Mouse (Mus musculus) embryo, embryonic 11 days (tissue): ENCODE measurements at regions not wholly inside any gene's neighbourhood (a gene's known extent, or its start where the extent isn't known, plus 50 kb on each side); places are given as distances from the start of the nearest gene placed in this dataset.

Experiments
- DNase-seq: peaks from one replicate; pipeline ENCODE4 v3.0.0-alpha.2; 2015

DNA sequence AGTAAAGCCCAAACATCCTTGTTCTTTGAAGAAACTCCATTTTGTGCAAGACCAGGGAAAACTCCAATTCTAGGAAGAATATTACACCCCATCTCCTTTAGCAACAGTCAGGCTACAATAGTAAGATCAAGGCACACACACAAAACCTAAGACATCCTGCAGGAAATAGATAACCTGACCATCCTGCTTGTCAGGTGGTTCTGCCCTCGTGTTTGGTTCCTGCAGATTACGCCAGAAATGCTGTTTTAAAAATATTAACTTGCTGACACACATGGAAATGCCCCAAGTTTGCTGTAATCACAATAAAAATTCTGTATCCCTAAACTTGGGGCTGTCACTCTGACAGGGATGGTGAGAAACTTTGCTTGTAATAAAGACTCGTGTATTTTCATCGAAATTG is 251.6 kb downstream of the Kcnj3 start:
- no peak for DNase-seq

GRCm38 (mm10) chr2:55692902-55693870 is 257.4 kb downstream of the Kcnj3 start:
- DNase-seq, result peak; percentile 45

GRCm38 (mm10) chr2:55699705-55700104 is 263.9 kb downstream of the Kcnj3 start:
- no peak for DNase-seq
